Mouse (Mus musculus): ENCODE results near the gene Olfr1419. TPM values are rescaled to one million over a fixed set of nuclear protein-coding genes. Genes with fewer than 3 reads are reported as not detected.
"Not testable (repeated sequence)": the region's sequence is repeated elsewhere in the genome, so short reads cannot be mapped to it uniquely, and the experiment has no call there.

The Olfr1419 gene
- polyA plus RNA-seq (2012; rRNA removed) = 0.11 TPM in 1 of 2 replicates, not detected in the other

DNA sequence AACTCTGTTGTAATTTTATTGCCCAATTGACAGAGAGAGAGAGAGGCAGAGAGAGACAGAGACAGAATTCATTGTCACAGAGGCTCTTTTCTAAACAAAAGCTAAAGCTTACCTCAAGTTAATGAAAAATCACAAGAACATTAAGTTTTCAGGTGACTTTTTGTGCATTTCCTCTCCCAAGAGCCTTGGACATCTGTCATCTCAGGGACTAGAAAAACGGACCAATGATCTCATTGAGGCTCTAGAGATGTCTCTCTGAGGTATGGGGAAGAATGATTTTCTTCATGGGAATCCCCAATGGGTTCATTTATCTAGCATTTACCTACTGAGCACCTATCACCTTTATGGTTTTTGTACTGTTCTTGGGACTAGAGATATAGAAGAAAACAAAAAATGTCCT lies at the start of gene Olfr1419:
Gene Olfr1419 (minus strand): TSS at position 101 of the 400 bp plus-strand sequence.
- H3K36me3 ChIP-seq (ENCODE audit: control insufficient read depth, insufficient read depth, low read length) = no peaks in the 10 kb centered on the region
- WGBS = 70% methylated on average over 1 of the region's 1 CpGs
- no peak within 1 kb of the TSS for H3K27ac ChIP-seq (ENCODE audit: control insufficient read depth, insufficient read depth, low read length)

DNA sequence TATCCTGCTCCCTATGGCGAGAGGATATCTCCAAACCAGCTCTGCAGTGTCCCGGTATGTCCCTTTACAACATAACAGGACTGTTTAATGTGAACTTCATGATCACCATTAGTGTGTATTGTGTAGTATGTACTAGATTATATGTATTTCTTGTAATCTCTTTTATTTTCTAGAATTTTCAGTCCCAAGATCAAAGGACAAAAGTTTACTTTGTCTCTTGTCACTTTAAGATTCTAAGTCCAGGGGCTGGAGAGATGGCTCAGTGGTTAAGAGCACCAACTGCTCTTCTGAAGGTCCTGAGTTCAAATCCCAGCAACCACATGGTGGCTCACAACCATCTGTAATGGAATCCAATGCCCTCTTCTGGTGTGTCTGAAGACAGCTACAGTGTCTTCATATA lies 47.6 kb upstream of the Olfr1419 start:
- not testable (repeated sequence) for DNase-seq; H3K27ac ChIP-seq (ENCODE audit: control insufficient read depth, insufficient read depth, low read length); H3K27me3 ChIP-seq (ENCODE audit: control insufficient read depth, insufficient read depth, low read length); H3K4me3 ChIP-seq (ENCODE audit: control insufficient read depth, insufficient read depth, low read length); H3K4me1 ChIP-seq (replicated peaks; ENCODE audit: control insufficient read depth, insufficient read depth, low read length)
- WGBS = 99% methylated on average over 2 of the region's 2 CpGs
- peaks cover 74% of the 10 kb centered on the region for H3K36me3 ChIP-seq (ENCODE audit: control insufficient read depth, insufficient read depth, low read length)

More for the DNA sequence above, at the start of gene Olfr1419:
- Histone ChIP-seq H3K27me3 (ENCODE audit: control insufficient read depth, insufficient read depth, low read length) (no peaks in the 10 kb centered on the region), H3K4me1 (replicated peaks; ENCODE audit: control insufficient read depth, insufficient read depth, low read length) (no peaks in the 10 kb centered on the region), H3K4me3 (ENCODE audit: control insufficient read depth, insufficient read depth, low read length) (no peak within 1 kb of the TSS)
- TF ChIP-seq CTCF (IDR thresholded peaks at IDR 0.05; ENCODE audit: borderline replicate concordance, control insufficient read depth, extremely low read depth, insufficient read depth, low read length, poor library complexity) (no peak), POLR2A (IDR thresholded peaks at IDR 0.05; ENCODE audit: control insufficient read depth, extremely low read depth, insufficient read depth, low read length, poor library complexity) (no peak)
- DNase-seq = no peak

DNA sequence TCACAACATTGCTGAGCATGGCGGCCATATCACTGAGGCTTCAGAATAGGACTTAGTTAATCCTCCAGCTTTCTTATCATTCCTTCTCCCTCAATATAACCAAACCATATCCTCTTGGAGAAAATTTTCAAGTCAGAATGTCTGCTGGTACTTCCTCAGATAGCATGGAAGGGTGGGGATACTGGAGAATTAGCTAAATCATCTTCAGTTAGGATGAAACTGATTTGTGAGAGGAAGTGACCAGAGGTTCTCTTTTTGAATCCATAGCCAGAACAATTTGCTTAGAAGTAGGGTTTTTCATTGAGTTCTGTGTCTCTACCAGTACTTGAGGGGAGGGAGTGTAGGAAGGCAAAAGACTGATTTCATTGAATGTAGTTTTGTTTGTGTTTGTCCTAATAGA lies 47.2 kb upstream of the Olfr1419 start:
- DNase-seq = no peak
- Histone ChIP-seq H3K27me3 (ENCODE audit: control insufficient read depth, insufficient read depth, low read length) (no peaks in the 10 kb centered on the region), H3K4me3 (ENCODE audit: control insufficient read depth, insufficient read depth, low read length) (no peak overlapping the region), H3K4me1 (replicated peaks; ENCODE audit: control insufficient read depth, insufficient read depth, low read length) (no peaks in the 10 kb centered on the region), H3K27ac (ENCODE audit: control insufficient read depth, insufficient read depth, low read length) (no peak overlapping the region), H3K36me3 (ENCODE audit: control insufficient read depth, insufficient read depth, low read length) (peaks cover 70% of the 10 kb centered on the region)
- no peak for TF ChIP-seq POLR2A (IDR thresholded peaks at IDR 0.05; ENCODE audit: control insufficient read depth, extremely low read depth, insufficient read depth, low read length, poor library complexity)
- WGBS = 97% methylated on average over 1 of the region's 1 CpGs

DNA sequence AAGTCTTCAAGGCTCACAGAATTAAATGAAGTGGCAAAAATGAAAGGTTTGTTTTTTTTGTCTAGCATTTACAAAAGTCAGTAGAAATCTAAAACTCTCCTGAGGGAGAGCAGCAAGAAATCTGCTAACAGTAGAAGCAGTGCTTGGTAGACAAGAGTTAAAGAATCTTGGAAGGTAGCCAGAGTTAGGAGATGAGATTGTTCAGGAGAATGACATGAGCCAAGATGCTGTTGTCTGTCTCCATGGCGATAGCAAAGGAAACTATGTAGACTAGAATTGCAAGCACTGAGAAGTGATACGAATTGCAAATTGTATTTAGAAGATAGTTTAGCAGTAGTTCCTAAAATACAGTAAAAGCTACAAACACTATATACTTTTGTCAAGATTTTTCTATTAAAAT lies 40.9 kb upstream of the Olfr1419 start:
- no peak for DNase-seq
- H3K27ac ChIP-seq (ENCODE audit: control insufficient read depth, insufficient read depth, low read length) = no peak overlapping the region
- H3K4me3 ChIP-seq (ENCODE audit: control insufficient read depth, insufficient read depth, low read length) = no peak overlapping the region
- H3K27me3 ChIP-seq (ENCODE audit: control insufficient read depth, insufficient read depth, low read length) = no peaks in the 10 kb centered on the region
- no peak for TF ChIP-seq CTCF (IDR thresholded peaks at IDR 0.05; ENCODE audit: borderline replicate concordance, control insufficient read depth, extremely low read depth, insufficient read depth, low read length, poor library complexity)
- TF ChIP-seq POLR2A (IDR thresholded peaks at IDR 0.05; ENCODE audit: control insufficient read depth, extremely low read depth, insufficient read depth, low read length, poor library complexity) = no peak
- 82% methylated on average over 2 of the region's 2 CpGs for WGBS
- peaks cover 9% of the 10 kb centered on the region for H3K4me1 ChIP-seq (replicated peaks; ENCODE audit: control insufficient read depth, insufficient read depth, low read length)
- peaks cover 21% of the 10 kb centered on the region for H3K36me3 ChIP-seq (ENCODE audit: control insufficient read depth, insufficient read depth, low read length)

DNA sequence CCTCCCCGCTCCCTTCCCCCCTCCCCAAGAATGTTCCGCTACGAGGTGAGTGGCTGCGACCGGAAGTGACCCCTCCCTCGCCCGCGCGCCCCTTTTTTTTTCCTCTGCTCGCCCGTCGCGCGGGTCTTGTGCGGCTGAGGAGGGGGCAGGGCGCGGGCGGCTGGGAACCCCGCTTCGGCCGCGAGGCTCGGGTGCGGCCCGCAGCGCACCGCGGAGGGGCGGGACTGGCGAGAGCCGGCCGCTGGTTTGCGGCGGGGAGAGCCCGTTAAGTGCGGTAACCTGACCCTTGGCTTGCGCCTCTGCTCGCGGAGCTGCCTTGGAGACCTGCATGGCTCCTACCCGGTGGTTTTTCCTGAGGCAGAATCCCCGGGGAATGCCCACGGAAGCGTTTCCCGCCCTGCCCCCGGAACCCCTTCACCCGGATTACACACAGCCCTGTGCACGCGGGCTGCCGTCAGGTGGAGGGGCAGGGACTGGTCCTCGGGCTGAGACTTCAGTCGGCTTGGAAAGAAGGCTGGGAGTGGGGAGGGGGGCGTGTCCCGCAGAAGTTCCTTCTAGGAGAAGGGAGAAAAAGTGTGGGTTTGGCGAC lies 37.7 kb upstream of the Olfr1419 start:
- peak; percentile 52 for DNase-seq
- Histone ChIP-seq H3K4me1 (replicated peaks; ENCODE audit: control insufficient read depth, insufficient read depth, low read length) (peaks cover 9% of the 10 kb centered on the region), H3K36me3 (ENCODE audit: control insufficient read depth, insufficient read depth, low read length) (peaks cover 10% of the 10 kb centered on the region), H3K27ac (ENCODE audit: control insufficient read depth, insufficient read depth, low read length) (no peak overlapping the region; the same call in 1 of the 2 replicates), H3K4me3 (ENCODE audit: control insufficient read depth, insufficient read depth, low read length) (peak overlapping the region; percentile 91), H3K27me3 (ENCODE audit: control insufficient read depth, insufficient read depth, low read length) (no peaks in the 10 kb centered on the region)
- under 1% methylated on average over 46 of the region's 54 CpGs for WGBS
- TF ChIP-seq POLR2A (IDR thresholded peaks at IDR 0.05; ENCODE audit: control insufficient read depth, extremely low read depth, insufficient read depth, low read length, poor library complexity) (no peak), CTCF (IDR thresholded peaks at IDR 0.05; ENCODE audit: borderline replicate concordance, control insufficient read depth, extremely low read depth, insufficient read depth, low read length, poor library complexity) (no peak)

GRCm38 (mm10) chr19:11912037-11912532 lies 37.2 kb upstream of the Olfr1419 start, which contains the start of gene Patl1:
TSS of gene Patl1 (plus strand) at chr19:11912399.
- Histone ChIP-seq H3K4me3 (ENCODE audit: control insufficient read depth, insufficient read depth, low read length) (peak within 1 kb of the TSS; percentile 91), H3K27me3 (ENCODE audit: control insufficient read depth, insufficient read depth, low read length) (no peaks in the 10 kb centered on the region), H3K36me3 (ENCODE audit: control insufficient read depth, insufficient read depth, low read length) (peaks cover 10% of the 10 kb centered on the region), H3K27ac (ENCODE audit: control insufficient read depth, insufficient read depth, low read length) (peak within 1 kb of the TSS; percentile 65), H3K4me1 (replicated peaks; ENCODE audit: control insufficient read depth, insufficient read depth, low read length) (peaks cover 9% of the 10 kb centered on the region)
- peak; percentile 97 for DNase-seq
- TF ChIP-seq CTCF (IDR thresholded peaks at IDR 0.05; ENCODE audit: borderline replicate concordance, control insufficient read depth, extremely low read depth, insufficient read depth, low read length, poor library complexity) (0 out of 2 replicates have a peak, but pooled peaks have one; percentile 19), POLR2A (IDR thresholded peaks at IDR 0.05; ENCODE audit: control insufficient read depth, extremely low read depth, insufficient read depth, low read length, poor library complexity) (peak; percentile 69; the same call in 1 of the 2 replicates)
- WGBS = under 1% methylated on average over 53 of the region's 53 CpGs

- Histone ChIP-seq H3K27me3 (ENCODE audit: control insufficient read depth, insufficient read depth, low read length) (no peaks in the 10 kb centered on the region), H3K4me1 (replicated peaks; ENCODE audit: control insufficient read depth, insufficient read depth, low read length) (peaks cover 9% of the 10 kb centered on the region), H3K27ac (ENCODE audit: control insufficient read depth, insufficient read depth, low read length) (peak overlapping the region; percentile 65), H3K36me3 (ENCODE audit: control insufficient read depth, insufficient read depth, low read length) (peaks cover 10% of the 10 kb centered on the region), H3K4me3 (ENCODE audit: control insufficient read depth, insufficient read depth, low read length) (peak overlapping the region; percentile 71)
- DNase-seq = no peak
- TF ChIP-seq CTCF (IDR thresholded peaks at IDR 0.05; ENCODE audit: borderline replicate concordance, control insufficient read depth, extremely low read depth, insufficient read depth, low read length, poor library complexity) (no peak), POLR2A (IDR thresholded peaks at IDR 0.05; ENCODE audit: control insufficient read depth, extremely low read depth, insufficient read depth, low read length, poor library complexity) (no peak; the same call in 1 of the 2 replicates)
- 4% methylated on average over 17 of the region's 17 CpGs for WGBS
Observed at GRCm38 (mm10) chr19:11911603-11912002, 36.7 kb upstream of the Olfr1419 start.

Measured in thymus, adult 2 months (tissue).